Mouse (Mus musculus) 3134 (cell line): ENCODE measurements around the gene Dnmt3l.
"Not testable (repeated sequence)": the region's sequence is repeated elsewhere in the genome, so short reads cannot be mapped to it uniquely, and the experiment has no call there.

Experiments used
- DNase-seq: peaks from one replicate; pipeline ENCODE4 v3.0.0-alpha.2; 2011; ENCODE audit warnings: low spot score; ENCODE audit not compliant: insufficient read length; ENCODE audit errors: extremely low read depth

Dnmt3l gene

GRCm38 (mm10) chr10:78079955-78080591 is 38.3 kb downstream of the Dnmt3l start:
- DNase-seq = peak; percentile 41

GRCm38 (mm10) chr10:78084073-78084472 is 42.3 kb downstream of the Dnmt3l start:
- DNase-seq = no peak

GRCm38 (mm10) chr10:78085711-78086110 is 44.0 kb downstream of the Dnmt3l start:
- DNase-seq = no peak

- DNase-seq = no peak
These were observed 44.8 kb downstream of the Dnmt3l start for GRCm38 (mm10) chr10:78086444-78087061.

- no peak for DNase-seq
These were observed 45.4 kb downstream of the Dnmt3l start for GRCm38 (mm10) chr10:78087101-78087511.

GRCm38 (mm10) chr10:78090246-78090645 is 48.5 kb downstream of the Dnmt3l start:
- DNase-seq = no peak

- no peak for DNase-seq
These were observed 49.2 kb downstream of the Dnmt3l start for GRCm38 (mm10) chr10:78090706-78091491.

GRCm38 (mm10) chr10:78091865-78092724 is 50.3 kb downstream of the Dnmt3l start:
- DNase-seq = peak; percentile 65

GRCm38 (mm10) chr10:78092725-78093029 is 50.9 kb downstream of the Dnmt3l start:
- peak; percentile 53 for DNase-seq

- no peak for DNase-seq
These were observed 53.5 kb downstream of the Dnmt3l start for GRCm38 (mm10) chr10:78095221-78095620.

GRCm38 (mm10) chr10:78095954-78096931 is 54.5 kb downstream of the Dnmt3l start:
- no peak for DNase-seq

- not testable (repeated sequence) for DNase-seq
These were observed 58.1 kb downstream of the Dnmt3l start for GRCm38 (mm10) chr10:78099860-78100259.

GRCm38 (mm10) chr10:78100989-78101780 is 59.4 kb downstream of the Dnmt3l start:
- DNase-seq = no peak

GRCm38 (mm10) chr10:78104555-78105490 is 63.1 kb downstream of the Dnmt3l start:
- DNase-seq = no peak

- no peak for DNase-seq
These were observed 63.8 kb downstream of the Dnmt3l start for GRCm38 (mm10) chr10:78105548-78105947.
